Mouse (Mus musculus) spleen, adult 2 months (tissue): ENCODE measurements around the gene Actr6. TPM values are rescaled to one million over a fixed set of nuclear protein-coding genes. Genes with fewer than 3 reads are reported as not detected.

Experiments
- DNase-seq, 2 experiments: peaks; one replicate each; pipeline versions ENCODE4 v3.0.0 to v3.0.0-alpha.2; 2012 to 2021; ENCODE audit warnings: low spot score in 2 of 2, low read depth in 1 of 2
- H3K27ac ChIP-seq: fragments of 200-500 bp; 2 replicates; pipeline ENCODE4 v1.5.1; 2012; ENCODE audit warnings: low read length, inconsistent platforms; ENCODE audit not compliant: insufficient read depth
- H3K27me3 ChIP-seq: fragments of 200-500 bp; 2 replicates; pipeline ENCODE4 v1.6.1; 2012; ENCODE audit warnings: mild to moderate bottlenecking, moderate library complexity, low read length, inconsistent platforms; ENCODE audit not compliant: control insufficient read depth, insufficient read depth
- H3K36me3 ChIP-seq: fragments of 200-500 bp; 2 replicates; pipeline ENCODE4 v1.6.1; 2012; ENCODE audit warnings: mild to moderate bottlenecking, low read length, inconsistent platforms; ENCODE audit not compliant: control insufficient read depth, insufficient read depth
- H3K4me1 ChIP-seq: fragments of 200-500 bp; 2 replicates; pipeline ENCODE4 v1.6.1; 2011; ENCODE audit warnings: inconsistent platforms; ENCODE audit not compliant: control insufficient read depth, insufficient read depth, insufficient read length
- H3K4me3 ChIP-seq: fragments of 200-500 bp; 2 replicates; pipeline ENCODE4 v1.5.1; 2011; ENCODE audit warnings: mild to moderate bottlenecking, inconsistent platforms; ENCODE audit not compliant: insufficient read depth, insufficient read length; ENCODE audit errors: extremely low read depth
- CTCF ChIP-seq: fragments of 200-500 bp; IDR thresholded peaks from 2 replicates; pipeline ENCODE4 v1.5.1; 2011; ENCODE audit warnings: mild to moderate bottlenecking, inconsistent platforms; ENCODE audit not compliant: insufficient read depth, insufficient read length, insufficient replicate concordance; ENCODE audit errors: extremely low read depth
- POLR2A ChIP-seq: fragments of 200-500 bp; IDR thresholded peaks from 2 replicates; pipeline ENCODE4 v1.6.1; 2011; ENCODE audit warnings: low read depth, low read length, inconsistent platforms
- WGBS: fragments of 180-500 bp; shearing (Covaris S2); methylation state at CpG from one replicate; pipeline ENCODE4 v1.1.7; 2018; 5-methylcytosine and 5-hydroxymethylcytosine counted together
- polyA plus RNA-seq: library from polyadenylated mRNA; depleted of rRNA; stranded (reverse); fragments of >200 nt; gene quantifications from 2 replicates; pipeline ENCODE4 v1.2.3, GENCODE M21; 2012

Actr6 gene
- polyA plus RNA-seq, 1 experiment, result 1.3 TPM

DNA sequence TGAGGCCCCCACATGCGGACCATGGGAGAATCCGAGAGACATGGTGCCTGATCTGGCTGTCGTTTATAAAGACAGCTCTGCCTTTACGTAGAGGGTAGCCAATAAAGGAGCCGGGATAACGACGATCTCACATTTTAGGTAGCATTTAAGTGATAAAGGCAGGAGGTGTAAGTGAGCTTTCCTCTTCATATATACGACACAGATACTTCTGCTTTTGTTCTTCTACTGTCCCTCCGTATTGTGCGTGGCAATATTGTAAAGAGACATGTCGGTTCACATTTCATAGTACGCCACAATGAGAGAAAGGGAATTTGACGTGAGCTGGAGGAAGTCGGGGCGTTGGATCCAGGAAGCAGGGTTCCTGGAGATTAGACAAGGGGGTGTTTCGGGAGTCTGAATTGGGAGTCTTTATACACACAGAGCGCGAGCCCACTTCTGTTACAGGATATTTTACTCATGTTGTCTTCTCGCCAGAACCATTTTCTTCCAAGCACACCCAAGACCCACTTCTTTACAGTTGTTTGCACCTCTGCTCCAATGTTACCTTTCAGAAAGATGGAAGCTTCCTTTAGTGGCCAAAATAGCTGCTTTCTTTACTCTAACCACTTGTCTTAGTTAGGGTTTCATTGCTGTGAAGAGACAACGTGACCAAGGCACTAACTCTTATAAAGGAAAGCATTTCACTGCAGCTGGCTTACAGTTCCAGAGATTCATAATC, 36.7 kb downstream of the Actr6 start:
- Histone ChIP-seq H3K4me1 (no peaks in the 10 kb centered on the region), H3K27ac (no peak overlapping the region), H3K36me3 (no peaks in the 10 kb centered on the region), H3K4me3 (no peak overlapping the region), H3K27me3 (no peaks in the 10 kb centered on the region)
- 40% methylated on average over 20 of the region's 20 CpGs for WGBS
- DNase-seq, result no peak
- TF ChIP-seq POLR2A (no peak), CTCF (no peak)

DNA sequence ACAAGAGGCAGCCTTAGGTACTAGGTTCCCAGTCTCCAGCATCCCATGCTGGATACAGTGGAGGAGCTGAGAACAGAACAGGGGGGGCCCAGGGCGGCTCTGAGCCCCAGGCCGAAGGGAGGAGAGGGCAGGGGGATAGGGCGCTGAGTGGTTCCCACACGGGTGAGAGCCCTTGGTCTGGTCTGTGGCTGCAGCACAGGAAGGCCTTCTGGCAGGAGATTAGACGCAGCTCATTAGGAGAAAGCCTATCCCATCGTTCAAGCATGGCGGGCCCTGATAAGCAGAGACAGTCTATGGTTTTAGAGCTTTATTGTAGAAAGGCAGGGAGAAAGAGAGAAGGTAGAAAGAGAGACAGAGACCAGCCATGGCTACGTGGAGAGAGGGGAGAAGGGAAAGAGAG, 42.1 kb downstream of the Actr6 start:
- DNase-seq, result no peak
- Histone ChIP-seq H3K4me1 (peaks cover 1% of the 10 kb centered on the region; the same call in 1 of the 2 replicates), H3K36me3 (no peaks in the 10 kb centered on the region), H3K4me3 (no peak overlapping the region), H3K27ac (no peak overlapping the region), H3K27me3 (no peaks in the 10 kb centered on the region)
- WGBS, result 72% methylated on average over 8 of the region's 8 CpGs
- no peak for TF ChIP-seq POLR2A
- no peak for TF ChIP-seq CTCF

GRCm38 (mm10) chr10:89687455-89687854, 44.6 kb downstream of the Actr6 start:
- no peaks in the 10 kb centered on the region for H3K27me3 ChIP-seq
- no peak for DNase-seq
- no peak overlapping the region for H3K4me3 ChIP-seq
- peaks cover 3% of the 10 kb centered on the region; the same call in 1 of the 2 replicates for H3K4me1 ChIP-seq
- no peak overlapping the region for H3K27ac ChIP-seq
- no peaks in the 10 kb centered on the region for H3K36me3 ChIP-seq
- WGBS, result 60% methylated on average over 2 of the region's 2 CpGs
- no peak for TF ChIP-seq CTCF

- H3K27ac ChIP-seq, result peak within 1 kb of the TSS; percentile 31; the same call in 1 of the 2 replicates
- peaks cover 3% of the 10 kb centered on the region; the same call in 1 of the 2 replicates for H3K4me1 ChIP-seq
- no peaks in the 10 kb centered on the region for H3K27me3 ChIP-seq
- H3K4me3 ChIP-seq, result peak within 1 kb of the TSS; percentile 69
- peak; percentile 86 to 95 for DNase-seq
- no peaks in the 10 kb centered on the region for H3K36me3 ChIP-seq
- TF ChIP-seq CTCF (no peak), POLR2A (peak; percentile 21)
- 8% methylated on average over 31 of the region's 31 CpGs for WGBS
Observed at GRCm38 (mm10) chr10:89686139-89686808, 45.8 kb downstream of the Actr6 start, which contains the start of gene Scyl2. Gene Scyl2 (minus strand): TSS chr10:89686285.

DNA sequence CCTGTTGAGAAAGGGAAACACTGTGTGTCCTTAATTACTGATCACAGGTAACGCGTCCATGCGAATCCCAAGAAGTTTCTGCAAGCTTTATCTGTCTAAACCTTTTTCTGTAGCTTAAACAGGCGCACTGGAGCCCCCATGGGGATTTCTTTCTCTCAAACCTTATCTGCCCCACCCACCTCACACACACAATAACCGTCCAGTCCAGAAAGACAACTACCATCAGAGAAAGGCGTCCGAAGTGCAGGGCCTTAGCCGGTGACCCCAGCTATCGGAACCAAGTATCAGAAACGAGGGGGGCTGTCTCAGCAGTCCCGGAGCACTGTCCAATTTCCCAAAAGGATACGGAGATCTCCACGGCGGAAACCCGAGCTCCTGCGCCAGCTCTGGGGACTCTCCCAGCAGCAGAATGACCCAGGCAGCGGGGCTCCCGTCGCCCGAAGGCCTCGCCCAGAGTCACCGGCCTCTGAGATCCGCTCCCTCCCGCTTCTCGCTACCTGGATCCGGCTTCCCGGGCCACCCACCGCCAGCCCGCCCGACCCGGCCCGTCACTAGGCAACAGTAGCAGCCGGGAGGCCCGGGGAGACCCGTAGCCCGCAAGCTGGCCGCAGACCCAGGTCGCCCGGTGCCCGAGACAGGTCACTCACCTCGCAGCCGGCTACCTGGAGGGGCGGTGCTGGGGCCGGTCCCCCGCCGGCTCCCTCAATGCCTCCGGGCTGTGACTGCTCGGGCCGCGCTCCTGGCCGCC, 46.5 kb downstream of the Actr6 start:
- Histone ChIP-seq H3K36me3 (no peaks in the 10 kb centered on the region), H3K27me3 (no peaks in the 10 kb centered on the region), H3K27ac (peak overlapping the region; percentile 31; the same call in 1 of the 2 replicates), H3K4me1 (peaks cover 3% of the 10 kb centered on the region; the same call in 1 of the 2 replicates), H3K4me3 (peak overlapping the region; percentile 69)
- WGBS, result 3% methylated on average over 51 of the region's 51 CpGs
- DNase-seq, result peak in 1 of 2 experiments; percentile 30
- TF ChIP-seq CTCF (no peak), POLR2A (no peak)

GRCm38 (mm10) chr10:89682961-89683360, 49.1 kb downstream of the Actr6 start:
- H3K4me3 ChIP-seq, result no peak overlapping the region
- H3K36me3 ChIP-seq, result no peaks in the 10 kb centered on the region
- peaks cover 3% of the 10 kb centered on the region; the same call in 1 of the 2 replicates for H3K4me1 ChIP-seq
- TF ChIP-seq POLR2A (no peak), CTCF (no peak)
- no peak for DNase-seq
- no peaks in the 10 kb centered on the region for H3K27me3 ChIP-seq
- no peak overlapping the region for H3K27ac ChIP-seq
- 93% methylated on average over 10 of the region's 10 CpGs for WGBS
